Mouse (Mus musculus) hindbrain, postnatal 0 days (tissue): Measurements from ENCODE around the gene Neurl2. TPM values are rescaled to one million over a fixed set of nuclear protein-coding genes. Genes with fewer than 3 reads are reported as not detected.
A peak's percentile ranks its signal among the peaks of the same experiment; 100 is the strongest.
"Not testable (repeated sequence)": the region's sequence is repeated elsewhere in the genome, so short reads cannot be mapped to it uniquely, and the experiment has no call there.

Experiments used
- ATAC-seq: fragments of 200-750 bp; cut with Nextera tagmentation; 2 replicates; pipeline ENCODE4 v1.8.0; 2017; ENCODE audit warnings: mild to moderate bottlenecking, moderate TSS enrichment, moderate library complexity
- DNase-seq: peaks from one replicate; pipeline ENCODE4 v3.0.0-alpha.2; 2015; ENCODE audit warnings: low spot score
- H3K27ac ChIP-seq: fragments of 300-500 bp; sonication (generic); 2 replicates; pipeline ENCODE4 v1.5.1; 2014; ENCODE audit warnings: mild to moderate bottlenecking
- H3K27me3 ChIP-seq: fragments of 300-500 bp; sonication (generic); 2 replicates; pipeline ENCODE4 v1.6.1; 2014; ENCODE audit warnings: low read length, mixed read lengths; ENCODE audit not compliant: insufficient read depth
- H3K36me3 ChIP-seq: fragments of 300-500 bp; sonication (generic); 2 replicates; pipeline ENCODE4 v1.6.1; 2014; ENCODE audit warnings: low read length, mixed read lengths; ENCODE audit not compliant: insufficient read depth
- H3K4me1 ChIP-seq: fragments of 300-500 bp; sonication (generic); 2 replicates; pipeline ENCODE4 v1.6.1; 2014; ENCODE audit warnings: antibody characterized with exemption, low read length, mixed read lengths; ENCODE audit not compliant: insufficient read depth
- H3K4me2 ChIP-seq: fragments of 300-500 bp; sonication (generic); 2 replicates; pipeline ENCODE4 v1.6.1; 2014; ENCODE audit warnings: low read depth, mild to moderate bottlenecking, low read length, moderate library complexity, mixed read lengths
- H3K4me3 ChIP-seq: fragments of 300-500 bp; sonication (generic); 2 replicates; pipeline ENCODE4 v1.5.1; 2014; ENCODE audit warnings: low read length
- H3K9ac ChIP-seq: fragments of 300-500 bp; sonication (generic); replicated peaks from 2 replicates; pipeline ENCODE4 v1.6.1; 2014; ENCODE audit warnings: mild to moderate bottlenecking, low read length, moderate library complexity, mixed read lengths
- H3K9me3 ChIP-seq: fragments of 300-500 bp; sonication (generic); 2 replicates; pipeline ENCODE4 v1.6.1; 2016; ENCODE audit warnings: low read length, mixed read lengths
- CTCF ChIP-seq: IDR thresholded peaks from 2 replicates; pipeline ENCODE4 v1.5.1; 2016; ENCODE audit warnings: antibody characterized with exemption, control low read depth, low read depth
- WGBS: fragments of 180-500 bp; shearing (Covaris S2); extraction: QIAGEN DNeasy Blood & Tissue Kit; methylation state at CpG from one replicate; pipeline ENCODE4 v1.1.7; 2014; 5-methylcytosine and 5-hydroxymethylcytosine counted together
- polyA plus RNA-seq: library from polyadenylated mRNA; unstranded; fragments of >200 nt; fragmentation: Nextera tagmentation; extraction: Ambion mirVana; gene quantifications from 2 replicates; pipeline ENCODE4 v1.2.1, GENCODE M21; 2015
- total RNA-seq: library from RNA; depleted of rRNA; stranded (reverse); fragments of >200 nt; gene quantifications from 2 replicates; pipeline ENCODE4 v1.2.3, GENCODE M21; 2014

Gene Neurl2
- total and polyA plus RNA-seq, 2 experiments from 2014 or later = 7.6 to 12.1 TPM

DNA sequence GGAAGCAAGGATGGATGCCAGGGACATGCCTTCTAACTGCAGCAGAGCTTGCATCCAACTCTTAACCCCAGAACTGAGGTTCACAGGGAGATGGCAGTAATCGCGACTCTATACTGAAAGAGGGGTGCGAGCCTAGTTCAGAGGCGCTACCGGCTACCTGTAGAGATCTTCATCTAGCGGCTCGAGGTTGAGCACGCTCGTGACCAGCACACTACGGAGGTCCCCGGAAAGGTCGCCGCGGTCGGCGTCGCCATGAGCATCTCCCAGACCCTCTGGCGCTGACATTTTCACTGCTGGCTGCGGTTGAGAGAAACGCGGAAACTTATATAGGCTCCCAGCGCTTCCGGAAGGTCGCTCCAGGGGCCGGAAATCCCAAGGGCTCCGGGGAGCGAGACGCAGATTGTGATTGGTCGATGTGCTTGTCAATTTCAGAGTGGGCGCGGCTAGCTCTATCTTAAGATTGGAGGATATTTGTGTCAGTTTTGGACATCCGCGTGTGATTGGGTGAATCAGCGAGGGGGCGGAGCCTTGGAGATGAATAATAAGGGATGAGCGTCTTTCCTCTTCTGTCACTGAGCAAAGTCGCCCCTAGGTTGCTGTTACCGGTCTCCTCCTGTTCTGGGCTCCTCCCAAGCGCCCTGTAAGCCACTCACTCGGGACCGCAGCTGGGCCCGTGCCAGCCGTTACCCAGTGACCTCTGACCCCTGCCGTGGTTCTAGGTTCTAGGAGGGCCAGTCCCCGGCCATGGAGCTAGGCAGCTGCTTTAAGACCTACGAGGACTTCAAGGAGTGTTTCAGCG is 28.5 kb downstream of the Neurl2 start, which contains the start of the genes Acot8 and Zswim3:
TSS of gene Acot8 (minus strand) at position 350 of the 799 bp plus-strand sequence.
TSS of gene Zswim3 (plus strand) at position 566 of the 799 bp plus-strand sequence.
- H3K9ac ChIP-seq = peak within 1 kb of the TSS; percentile 74
- peak within 1 kb of the TSS; percentile 90 for H3K27ac ChIP-seq
- peak within 1 kb of the TSS; percentile 89 for H3K4me2 ChIP-seq
- peak within 1 kb of the TSS; percentile 80 for H3K4me3 ChIP-seq
- ATAC-seq (peak; percentile 97), DNase-seq (peak; percentile 99)
- no peaks in the 10 kb centered on the region for H3K9me3 ChIP-seq
- under 1% methylated on average over 47 of the region's 47 CpGs for WGBS
- H3K27me3 ChIP-seq = no peaks in the 10 kb centered on the region
- 0 out of 2 replicates have a peak, but pooled peaks have one; percentile 5 for TF ChIP-seq CTCF
- peaks cover 4% of the 10 kb centered on the region; the same call in 1 of the 2 replicates for H3K4me1 ChIP-seq
- H3K36me3 ChIP-seq = peaks cover 12% of the 10 kb centered on the region; the same call in 1 of the 2 replicates

DNA sequence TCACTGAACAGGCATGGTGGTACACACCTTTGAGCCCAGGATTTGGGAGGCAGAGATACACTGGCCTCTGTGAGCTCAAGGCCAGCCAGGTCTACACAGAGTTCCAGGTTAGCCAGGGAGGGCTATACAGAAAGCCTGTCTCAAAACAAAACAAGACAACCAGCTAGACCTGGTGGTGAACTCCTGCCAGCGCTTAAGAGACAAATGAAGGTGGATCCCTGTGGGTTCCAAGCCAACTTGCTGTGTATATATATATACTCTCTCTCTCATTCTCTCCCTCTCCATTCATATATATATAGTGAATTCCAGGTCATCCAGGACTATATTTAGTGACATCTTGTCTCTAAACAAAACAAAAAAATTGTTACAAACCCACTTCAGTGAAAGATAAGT is 29.3 kb downstream of the Neurl2 start:
- H3K9ac ChIP-seq = peak overlapping the region; percentile 74
- H3K4me3 ChIP-seq = peak overlapping the region; percentile 80
- DNase-seq (no peak), ATAC-seq (no peak)
- peaks cover 10% of the 10 kb centered on the region; the same call in 1 of the 2 replicates for H3K36me3 ChIP-seq
- no peak for TF ChIP-seq CTCF
- 46% methylated on average over 1 of the region's 1 CpGs for WGBS
- H3K27me3 ChIP-seq = no peaks in the 10 kb centered on the region
- peaks cover 4% of the 10 kb centered on the region; the same call in 1 of the 2 replicates for H3K4me1 ChIP-seq
- no peaks in the 10 kb centered on the region for H3K9me3 ChIP-seq
- H3K4me2 ChIP-seq = peak overlapping the region; percentile 68
- peak overlapping the region; percentile 90 for H3K27ac ChIP-seq

DNA sequence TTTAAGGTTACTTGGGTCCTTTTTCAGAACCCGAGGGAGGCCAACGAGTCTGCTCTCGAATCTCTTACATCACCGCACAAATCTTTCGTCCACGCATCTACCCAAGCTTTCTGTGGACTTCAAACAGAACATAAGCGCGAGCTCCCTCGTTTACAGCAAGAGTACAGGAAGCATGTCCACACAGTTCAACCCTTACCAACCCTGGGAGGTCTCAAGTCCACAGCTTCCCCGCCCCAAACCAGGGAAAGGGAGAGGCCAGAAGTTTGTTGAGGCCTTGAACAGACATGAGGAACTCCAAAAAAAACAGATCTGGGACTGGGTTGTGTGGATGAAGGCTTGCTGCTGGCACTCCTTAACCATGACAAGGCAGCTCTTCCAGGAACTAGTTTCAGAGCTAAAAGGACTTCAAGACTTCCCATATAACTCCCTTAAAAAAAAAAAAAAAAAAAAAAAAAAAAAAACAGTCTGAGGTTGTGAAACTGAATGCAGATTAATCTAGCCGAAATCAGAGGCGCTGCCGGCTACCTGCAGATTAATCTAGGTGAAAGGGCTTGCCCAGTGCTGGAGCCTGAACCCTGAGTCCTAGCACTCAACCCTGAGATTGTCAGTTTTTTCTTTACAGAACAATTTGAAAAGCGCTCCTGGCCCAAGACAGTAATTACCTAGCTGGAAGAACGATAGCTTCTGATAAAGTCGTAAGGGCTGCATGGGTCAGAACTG is 29.9 kb downstream of the Neurl2 start:
- DNase-seq (no peak), ATAC-seq (no peak)
- peaks cover 4% of the 10 kb centered on the region; the same call in 1 of the 2 replicates for H3K4me1 ChIP-seq
- H3K36me3 ChIP-seq = peaks cover 8% of the 10 kb centered on the region; the same call in 1 of the 2 replicates
- H3K4me2 ChIP-seq = peak overlapping the region; percentile 68
- WGBS = 91% methylated on average over 16 of the region's 16 CpGs
- TF ChIP-seq CTCF = no peak
- peak overlapping the region; percentile 74; the same call in 1 of the 2 replicates for H3K9ac ChIP-seq
- H3K27ac ChIP-seq = no peak overlapping the region
- H3K27me3 ChIP-seq = no peaks in the 10 kb centered on the region
- no peaks in the 10 kb centered on the region for H3K9me3 ChIP-seq
- peak overlapping the region; percentile 80 for H3K4me3 ChIP-seq

DNA sequence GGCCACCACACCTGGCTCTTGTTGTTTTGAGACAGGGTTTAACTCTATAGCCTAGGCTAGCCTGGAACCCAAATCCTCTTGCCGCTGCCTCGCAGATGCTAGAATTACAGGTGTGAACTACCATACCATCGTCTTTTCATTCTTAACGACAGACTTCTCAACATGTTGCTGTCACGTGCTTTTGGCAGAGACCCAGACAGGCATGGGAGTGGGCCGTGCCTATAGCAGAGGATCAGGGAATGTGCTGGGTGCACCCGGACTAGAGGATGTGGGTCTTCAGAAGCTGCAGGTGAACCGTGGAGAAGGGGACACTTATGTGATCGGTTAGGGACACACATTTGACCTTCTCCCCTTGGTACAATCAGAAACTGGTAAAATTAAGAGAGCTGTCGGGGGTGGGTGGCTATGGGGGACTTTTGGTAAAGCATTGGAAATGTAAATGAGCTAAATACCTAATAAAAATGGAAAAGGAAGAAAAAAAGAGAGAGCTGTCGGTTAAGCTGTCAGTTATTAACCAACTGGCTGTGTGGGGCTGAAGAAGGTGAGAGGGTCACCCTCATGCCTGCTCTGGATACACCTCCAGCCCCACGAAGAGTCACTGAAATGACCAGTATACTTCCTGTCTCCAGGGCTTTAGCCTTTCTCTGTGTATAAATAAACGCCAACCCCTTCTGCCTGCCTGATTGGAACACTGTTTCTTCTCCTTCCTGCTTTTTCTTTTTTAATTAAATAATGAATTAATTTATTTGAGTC is 32.8 kb downstream of the Neurl2 start:
- H3K27ac ChIP-seq = no peak overlapping the region
- no peak for TF ChIP-seq CTCF
- DNase-seq = no peak
- H3K4me3 ChIP-seq = no peak overlapping the region
- no peaks in the 10 kb centered on the region for H3K9me3 ChIP-seq
- H3K36me3 ChIP-seq = peaks cover 20% of the 10 kb centered on the region; the same call in 1 of the 2 replicates
- no peak overlapping the region for H3K9ac ChIP-seq
- 91% methylated on average over 13 of the region's 13 CpGs for WGBS
- no peak overlapping the region for H3K4me2 ChIP-seq
- peaks cover 4% of the 10 kb centered on the region; the same call in 1 of the 2 replicates for H3K4me1 ChIP-seq
- no peaks in the 10 kb centered on the region for H3K27me3 ChIP-seq
- ATAC-seq = no peak

DNA sequence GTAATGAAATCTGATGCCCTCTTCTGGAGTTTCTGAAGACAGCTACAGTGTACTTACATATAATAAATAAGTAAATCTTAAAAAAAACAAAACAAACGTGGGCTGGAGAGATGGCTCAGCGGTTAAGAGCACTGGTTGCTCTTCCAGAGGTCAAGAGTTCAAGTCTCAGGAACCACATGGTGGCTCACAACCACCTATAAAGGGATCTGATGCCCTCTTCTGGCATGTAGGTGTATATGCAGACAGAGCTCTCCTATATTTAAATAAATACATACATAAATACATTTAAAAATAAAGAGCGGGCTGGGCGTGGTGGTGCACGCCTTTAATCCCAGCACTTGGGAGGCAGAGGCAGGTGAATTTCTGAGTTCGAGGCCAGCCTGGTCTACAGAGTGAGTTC is 34.7 kb downstream of the Neurl2 start:
- not testable (repeated sequence) for H3K9ac ChIP-seq, H3K4me3 ChIP-seq, H3K9me3 ChIP-seq, H3K27ac ChIP-seq, ATAC-seq, H3K27me3 ChIP-seq, H3K4me2 ChIP-seq, H3K4me1 ChIP-seq
- H3K36me3 ChIP-seq = peaks cover 27% of the 10 kb centered on the region; the same call in 1 of the 2 replicates
- peak; percentile 33 for DNase-seq
- WGBS = 84% methylated on average over 6 of the region's 6 CpGs
- peak; percentile 44 for TF ChIP-seq CTCF

DNA sequence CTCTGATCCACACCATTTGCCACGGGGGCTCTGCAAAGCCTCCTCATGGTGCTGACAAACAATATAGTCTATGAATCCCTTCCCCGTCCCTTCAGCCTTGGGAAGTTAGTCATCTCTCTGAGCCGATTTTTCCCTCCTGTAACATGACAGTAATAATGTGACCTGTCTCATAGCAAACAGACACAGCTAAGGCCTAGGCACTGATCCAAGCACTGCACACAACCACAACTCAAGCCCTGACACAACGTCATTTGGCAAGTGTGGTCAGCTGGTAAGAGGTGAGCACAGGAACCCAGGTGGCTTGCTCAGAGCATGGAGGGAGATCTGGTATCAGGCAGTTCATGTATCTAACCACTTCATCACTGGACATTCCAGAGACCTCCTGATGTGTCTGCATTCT is 37.4 kb downstream of the Neurl2 start:
- Histone ChIP-seq H3K36me3 (peaks cover 39% of the 10 kb centered on the region; the same call in 1 of the 2 replicates), H3K27ac (no peak overlapping the region), H3K4me2 (no peak overlapping the region), H3K9ac (no peak overlapping the region), H3K4me1 (no peaks in the 10 kb centered on the region), H3K9me3 (no peaks in the 10 kb centered on the region), H3K4me3 (no peak overlapping the region), H3K27me3 (no peaks in the 10 kb centered on the region)
- TF ChIP-seq CTCF = no peak
- DNase-seq (no peak), ATAC-seq (no peak)
- 86% methylated on average over 4 of the region's 4 CpGs for WGBS
